Mouse (Mus musculus): ENCODE data around the gene Apip. TPM values are rescaled to one million over a fixed set of nuclear protein-coding genes. Genes with fewer than 3 reads are reported as not detected.

Gene Apip
- polyA plus RNA-seq, 1 experiment from 2014 or later = 57.3 TPM

DNA sequence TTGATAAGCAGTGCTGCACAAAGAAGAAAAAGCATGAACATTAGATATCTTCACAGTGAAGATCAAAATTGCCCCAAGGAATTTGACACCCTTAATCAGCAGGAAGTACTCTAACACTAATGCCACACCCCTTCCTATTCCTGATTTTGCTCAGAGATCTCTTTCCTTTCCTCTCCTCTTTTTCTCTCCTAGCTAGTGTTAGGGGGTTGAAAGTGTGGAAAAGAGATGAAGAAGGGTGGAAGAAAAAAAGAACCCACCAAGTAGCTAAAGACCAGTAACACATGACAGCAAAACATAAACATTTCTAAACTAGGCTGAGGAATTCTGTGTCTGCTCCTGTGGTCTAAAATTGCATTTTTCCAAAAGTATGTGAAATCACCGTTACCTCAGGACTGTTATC is 4.9 kb upstream of the Apip start:
- H3K9ac ChIP-seq (replicated peaks) = no peak overlapping the region
- no peak overlapping the region for H3K4me3 ChIP-seq (replicated peaks)
- no peak overlapping the region for H3K27ac ChIP-seq (replicated peaks)
- H3K9me3 ChIP-seq (replicated peaks) = no peaks in the 10 kb centered on the region
- no peaks in the 10 kb centered on the region for H3K27me3 ChIP-seq (replicated peaks)
- WGBS = 87% methylated on average over 1 of the region's 1 CpGs
- no peak overlapping the region for H3K4me2 ChIP-seq
- no peak for ATAC-seq (ENCODE audit: low FRiP score)
- peaks cover 15% of the 10 kb centered on the region for H3K4me1 ChIP-seq
- no peaks in the 10 kb centered on the region for H3K36me3 ChIP-seq

- H3K4me1 ChIP-seq = peaks cover 22% of the 10 kb centered on the region
- H3K4me3 ChIP-seq (replicated peaks) = no peak overlapping the region
- no peak overlapping the region for H3K9ac ChIP-seq (replicated peaks)
- no peaks in the 10 kb centered on the region for H3K36me3 ChIP-seq
- H3K27me3 ChIP-seq (replicated peaks) = no peaks in the 10 kb centered on the region
- no peak for ATAC-seq (ENCODE audit: low FRiP score)
- no peak overlapping the region for H3K27ac ChIP-seq (replicated peaks)
- no peak overlapping the region for H3K4me2 ChIP-seq
- H3K9me3 ChIP-seq (replicated peaks) = no peaks in the 10 kb centered on the region
- 95% methylated on average over 5 of the region's 5 CpGs for WGBS
Measured at GRCm38 (mm10) chr2:103069752-103070405, 3.6 kb upstream of the Apip start.

DNA sequence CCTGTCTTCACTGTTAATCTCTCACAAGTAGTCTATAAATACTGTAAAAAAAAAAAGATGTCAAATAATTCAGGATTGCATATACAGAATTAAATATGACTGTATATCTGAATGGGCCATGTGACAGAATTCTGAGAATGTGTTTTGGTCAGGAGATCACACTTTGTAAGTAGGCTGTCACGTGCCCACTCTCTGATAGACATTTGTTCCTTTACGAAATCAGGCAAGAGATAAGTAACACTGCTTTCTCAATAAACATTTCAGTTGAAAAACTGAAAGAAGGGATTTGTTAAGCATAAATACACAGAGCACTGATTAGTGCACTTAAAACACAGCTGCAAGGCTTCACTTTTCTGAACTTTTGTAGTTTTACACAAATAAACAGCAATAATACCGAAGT is 2.9 kb upstream of the Apip start:
- no peaks in the 10 kb centered on the region for H3K36me3 ChIP-seq
- WGBS = 90% methylated on average over 3 of the region's 3 CpGs
- H3K27me3 ChIP-seq (replicated peaks) = no peaks in the 10 kb centered on the region
- H3K27ac ChIP-seq (replicated peaks) = no peak overlapping the region
- no peak overlapping the region for H3K9ac ChIP-seq (replicated peaks)
- no peak overlapping the region for H3K4me3 ChIP-seq (replicated peaks)
- H3K4me1 ChIP-seq = peaks cover 25% of the 10 kb centered on the region
- no peaks in the 10 kb centered on the region for H3K9me3 ChIP-seq (replicated peaks)
- H3K4me2 ChIP-seq = no peak overlapping the region
- no peak for ATAC-seq (ENCODE audit: low FRiP score)

- Histone ChIP-seq H3K9me3 (replicated peaks) (no peaks in the 10 kb centered on the region), H3K4me2 (no peak overlapping the region), H3K27me3 (replicated peaks) (no peaks in the 10 kb centered on the region), H3K27ac (replicated peaks) (no peak overlapping the region), H3K9ac (replicated peaks) (no peak overlapping the region), H3K4me3 (replicated peaks) (no peak overlapping the region), H3K36me3 (no peaks in the 10 kb centered on the region), H3K4me1 (0 out of 2 replicates have a peak, but pooled peaks cover 3% of the 10 kb centered on the region)
- ATAC-seq (ENCODE audit: low FRiP score) = no peak
- 74% methylated on average over 6 of the region's 6 CpGs for WGBS
Measured at GRCm38 (mm10) chr2:103081117-103081516, 7.6 kb downstream of the Apip start.

DNA sequence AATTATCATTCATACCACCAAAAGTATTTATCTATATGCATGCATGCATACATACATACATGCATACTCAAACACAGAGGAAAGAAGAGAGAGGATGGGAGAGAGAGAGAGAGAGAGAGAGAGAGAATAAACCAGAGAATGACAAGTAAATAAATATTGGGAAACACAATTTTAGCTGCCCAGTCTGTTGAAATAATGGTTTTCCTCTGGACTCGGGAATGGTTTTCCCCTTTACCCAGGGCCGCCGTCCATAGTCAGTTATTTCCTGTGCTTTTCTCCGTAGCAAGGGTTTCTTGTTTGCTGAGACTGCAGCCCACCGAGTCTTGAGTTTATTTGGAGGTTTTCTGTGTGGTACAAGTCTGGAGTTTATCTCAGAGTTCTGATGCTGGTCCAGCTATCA is 8.2 kb downstream of the Apip start:
- Histone ChIP-seq H3K9me3 (replicated peaks) (no peaks in the 10 kb centered on the region), H3K4me1 (0 out of 2 replicates have a peak, but pooled peaks cover 3% of the 10 kb centered on the region), H3K9ac (replicated peaks) (no peak overlapping the region), H3K4me3 (replicated peaks) (no peak overlapping the region), H3K4me2 (no peak overlapping the region), H3K27me3 (replicated peaks) (no peaks in the 10 kb centered on the region), H3K36me3 (no peaks in the 10 kb centered on the region), H3K27ac (replicated peaks) (no peak overlapping the region)
- no peak for ATAC-seq (ENCODE audit: low FRiP score)
- whole genome bisulfite sequencing = 84% methylated on average over 5 of the region's 5 CpGs

DNA sequence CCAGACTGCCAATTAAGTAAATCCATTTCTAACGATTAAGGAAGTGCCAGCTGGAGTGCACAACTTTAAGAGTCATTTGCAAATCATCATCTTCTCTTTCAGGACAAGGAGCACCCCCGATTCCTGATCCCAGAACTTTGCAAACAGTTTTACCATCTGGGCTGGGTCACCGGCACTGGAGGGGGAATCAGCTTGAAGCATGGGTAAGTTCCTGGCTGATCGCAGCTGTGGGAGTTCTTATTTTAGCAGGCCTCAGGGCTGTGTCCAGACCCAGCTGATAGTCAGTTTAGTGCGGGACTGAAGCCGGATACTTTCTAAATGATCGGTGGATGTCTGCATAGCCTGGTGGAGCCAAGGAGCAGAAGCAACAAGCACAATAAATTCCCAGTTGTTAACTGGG is 9.4 kb downstream of the Apip start:
- H3K9ac ChIP-seq (replicated peaks) = no peak overlapping the region
- no peak overlapping the region for H3K27ac ChIP-seq (replicated peaks)
- no peaks in the 10 kb centered on the region for H3K27me3 ChIP-seq (replicated peaks)
- H3K36me3 ChIP-seq = peaks cover 3% of the 10 kb centered on the region; the same call in 1 of the 2 replicates
- H3K4me3 ChIP-seq (replicated peaks) = no peak overlapping the region
- 79% methylated on average over 7 of the region's 7 CpGs for WGBS
- H3K4me1 ChIP-seq = 0 out of 2 replicates have a peak, but pooled peaks cover 2% of the 10 kb centered on the region
- ATAC-seq (ENCODE audit: low FRiP score) = no peak
- no peaks in the 10 kb centered on the region for H3K9me3 ChIP-seq (replicated peaks)
- H3K4me2 ChIP-seq = no peak overlapping the region

- 58% methylated on average over 5 of the region's 5 CpGs for WGBS
Measured at GRCm38 (mm10) chr2:103084451-103084850, 11.0 kb downstream of the Apip start.

DNA sequence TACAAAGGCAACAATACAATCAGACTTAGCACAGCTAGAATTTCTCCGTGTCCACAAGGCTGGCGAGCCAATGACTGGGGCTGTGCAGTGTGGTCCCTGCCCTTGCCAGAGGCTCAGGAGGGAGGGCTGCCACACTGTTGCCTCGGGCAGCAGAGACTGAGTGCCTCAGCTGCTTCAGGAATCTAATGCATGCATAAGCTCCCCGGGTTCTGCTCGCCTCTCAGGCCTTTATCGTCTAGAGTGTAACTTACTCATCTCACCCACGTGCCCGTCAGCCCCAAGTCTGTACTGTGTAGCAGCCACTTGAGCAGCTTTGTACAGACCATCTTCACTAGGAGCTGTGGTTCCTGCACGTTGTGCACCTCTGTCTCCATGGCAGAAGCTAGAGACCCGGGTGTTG is 12.2 kb downstream of the Apip start:
- no peaks in the 10 kb centered on the region for H3K4me1 ChIP-seq
- WGBS = 64% methylated on average over 10 of the region's 10 CpGs
- ATAC-seq (ENCODE audit: low FRiP score) = no peak
- no peak overlapping the region for H3K9ac ChIP-seq (replicated peaks)
- no peaks in the 10 kb centered on the region for H3K9me3 ChIP-seq (replicated peaks)
- no peaks in the 10 kb centered on the region for H3K27me3 ChIP-seq (replicated peaks)
- peaks cover 14% of the 10 kb centered on the region for H3K36me3 ChIP-seq
- H3K4me3 ChIP-seq (replicated peaks) = no peak overlapping the region
- no peak overlapping the region for H3K4me2 ChIP-seq
- H3K27ac ChIP-seq (replicated peaks) = no peak overlapping the region

More at GRCm38 (mm10) chr2:103084451-103084850, 11.0 kb downstream of the Apip start:
- no peak overlapping the region for H3K4me3 ChIP-seq (replicated peaks)
- no peak overlapping the region for H3K9ac ChIP-seq (replicated peaks)
- H3K27ac ChIP-seq (replicated peaks) = no peak overlapping the region
- H3K4me1 ChIP-seq = no peaks in the 10 kb centered on the region
- no peaks in the 10 kb centered on the region for H3K27me3 ChIP-seq (replicated peaks)
- no peak for ATAC-seq (ENCODE audit: low FRiP score)
- H3K9me3 ChIP-seq (replicated peaks) = no peaks in the 10 kb centered on the region
- peaks cover 12% of the 10 kb centered on the region for H3K36me3 ChIP-seq
- no peak overlapping the region for H3K4me2 ChIP-seq

DNA sequence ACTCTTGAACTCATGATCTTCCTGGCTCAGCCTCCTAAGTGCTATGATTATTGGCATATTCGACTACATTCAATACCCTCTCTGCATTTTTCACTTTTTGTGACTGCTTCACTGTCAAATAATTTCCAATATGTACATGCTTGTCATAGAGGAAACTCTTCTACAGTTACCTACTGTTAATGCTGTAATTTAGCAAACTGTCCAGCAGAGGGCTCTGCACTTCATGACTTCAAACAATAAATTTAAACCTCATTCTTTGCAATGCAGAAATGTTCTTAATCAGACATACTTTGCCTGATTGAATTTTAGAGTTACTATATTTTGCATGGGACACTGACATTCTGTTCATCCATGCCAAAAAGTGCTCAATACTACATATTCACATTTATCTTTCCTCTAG is 13.0 kb downstream of the Apip start:
- H3K27ac ChIP-seq (replicated peaks) = no peak overlapping the region
- peaks cover 14% of the 10 kb centered on the region for H3K36me3 ChIP-seq
- no peaks in the 10 kb centered on the region for H3K9me3 ChIP-seq (replicated peaks)
- ATAC-seq (ENCODE audit: low FRiP score) = no peak
- H3K27me3 ChIP-seq (replicated peaks) = no peaks in the 10 kb centered on the region
- no peak overlapping the region for H3K4me2 ChIP-seq
- no peak overlapping the region for H3K9ac ChIP-seq (replicated peaks)
- 5% methylated on average over 1 of the region's 1 CpGs for WGBS
- no peaks in the 10 kb centered on the region for H3K4me1 ChIP-seq
- H3K4me3 ChIP-seq (replicated peaks) = no peak overlapping the region

- Histone ChIP-seq H3K9me3 (replicated peaks) (no peaks in the 10 kb centered on the region), H3K4me1 (no peaks in the 10 kb centered on the region), H3K27ac (replicated peaks) (no peak overlapping the region), H3K27me3 (replicated peaks) (no peaks in the 10 kb centered on the region), H3K36me3 (peaks cover 26% of the 10 kb centered on the region), H3K4me2 (no peak overlapping the region), H3K9ac (replicated peaks) (no peak overlapping the region), H3K4me3 (replicated peaks) (no peak overlapping the region)
- 97% methylated on average over 4 of the region's 4 CpGs for WGBS
- no peak for ATAC-seq (ENCODE audit: low FRiP score)
Measured at GRCm38 (mm10) chr2:103088099-103088498, 14.6 kb downstream of the Apip start.

- Histone ChIP-seq H3K4me3 (replicated peaks) (no peak overlapping the region), H3K9me3 (replicated peaks) (no peaks in the 10 kb centered on the region), H3K4me2 (no peak overlapping the region), H3K27ac (replicated peaks) (no peak overlapping the region), H3K4me1 (no peaks in the 10 kb centered on the region), H3K9ac (replicated peaks) (no peak overlapping the region), H3K27me3 (replicated peaks) (no peaks in the 10 kb centered on the region), H3K36me3 (peaks cover 40% of the 10 kb centered on the region)
- ATAC-seq (ENCODE audit: low FRiP score) = no peak
- 44% methylated on average over 6 of the region's 6 CpGs for WGBS
Measured at GRCm38 (mm10) chr2:103089521-103089920, 16.0 kb downstream of the Apip start.

GRCm38 (mm10) chr2:103102595-103102994 is 29.1 kb downstream of the Apip start:
- no peak overlapping the region for H3K27ac ChIP-seq (replicated peaks)
- no peak overlapping the region for H3K4me3 ChIP-seq (replicated peaks)
- ATAC-seq (ENCODE audit: low FRiP score) = no peak
- no peaks in the 10 kb centered on the region for H3K9me3 ChIP-seq (replicated peaks)
- no peaks in the 10 kb centered on the region for H3K27me3 ChIP-seq (replicated peaks)
- H3K36me3 ChIP-seq = no peaks in the 10 kb centered on the region
- H3K9ac ChIP-seq (replicated peaks) = no peak overlapping the region
- H3K4me1 ChIP-seq = no peaks in the 10 kb centered on the region
- WGBS = 81% methylated on average over 5 of the region's 5 CpGs
- H3K4me2 ChIP-seq = no peak overlapping the region

All from neural tube, embryonic 15.5 days (tissue).